In the genomic region with DNA sequence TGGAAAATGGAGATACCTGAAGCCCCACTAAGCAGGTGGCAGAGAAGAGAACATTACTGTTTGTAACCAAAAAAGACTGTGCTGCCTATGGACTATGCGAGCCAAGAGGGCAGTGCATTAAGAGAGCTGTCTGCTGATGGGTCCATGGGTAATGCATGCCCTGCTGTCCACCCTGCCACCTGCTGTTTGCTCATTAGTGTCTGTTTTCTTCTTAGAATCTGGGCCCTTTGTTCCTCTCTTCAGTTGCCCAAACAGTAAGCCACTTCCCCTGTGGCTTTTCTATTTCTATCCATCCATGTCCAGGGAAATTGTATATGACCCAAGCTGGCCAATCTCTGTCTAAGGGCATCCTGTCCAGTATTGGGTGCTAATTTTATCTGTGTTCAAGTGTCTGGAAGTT, we compare ENCODE assay signal across 18 mouse cellular contexts.
"Had no signal": no experiment of that assay in that cellular context is flagged by ENCODE, and none has a peak within 500 bp of the region (broad histone marks: within the 10 kb centered on the region; RNA-seq: fewer than 3 reads in every experiment).

No protein-coding gene starts in this region.

- H3K4me3 ChIP-seq: intestine, embryonic 15.5 days; midbrain, embryonic 12.5 days; neural tube, embryonic 12.5 days had no signal

- H3K36me3 ChIP-seq: intestine, embryonic 15.5 days; midbrain, embryonic 12.5 days; neural tube, embryonic 12.5 days had no signal

- H3K27ac ChIP-seq: intestine, embryonic 15.5 days; liver, embryonic 14.5 days; macrophage; midbrain, embryonic 12.5 days; neural tube, embryonic 12.5 days had no signal

- H3K4me1 ChIP-seq: intestine, embryonic 15.5 days; midbrain, embryonic 12.5 days; neural tube, embryonic 12.5 days had no signal

- H3K9me3 ChIP-seq: intestine, embryonic 15.5 days; midbrain, embryonic 12.5 days; neural tube, embryonic 12.5 days had no signal

- ATAC-seq: intestine, embryonic 15.5 days; liver, postnatal 0 days; lung, postnatal 0 days; midbrain, embryonic 16.5 days had no signal

- H3K9ac ChIP-seq: intestine, embryonic 15.5 days; liver, embryonic 14.5 days; liver, postnatal 0 days; lung, embryonic 14.5 days; midbrain, embryonic 12.5 days; neural tube, embryonic 12.5 days had no signal

- DNase-seq: kidney, adult 11 months; kidney, adult 9 months; kidney, postnatal 14 days; kidney, postnatal 4 days; liver, postnatal 0 days; lung, embryonic 14.5 days; right cerebral cortex, adult 18-20 months; right cerebral cortex, postnatal 14 days; right cerebral cortex, postnatal 4 days; thymus, postnatal 25 days had no signal

- H3K4me2 ChIP-seq: intestine, embryonic 15.5 days; liver, embryonic 11.5 days; lung, embryonic 14.5 days; midbrain, embryonic 12.5 days; neural tube, embryonic 12.5 days had no signal

- H3K27me3 ChIP-seq: intestine, embryonic 15.5 days; midbrain, embryonic 12.5 days; neural tube, embryonic 12.5 days had no signal
